Mouse (Mus musculus): ENCODE measurements around the gene Olfr859. TPM values are rescaled to one million over a fixed set of nuclear protein-coding genes. Genes with fewer than 3 reads are reported as not detected.
"Not testable (repeated sequence)": the region's sequence is repeated elsewhere in the genome, so short reads cannot be mapped to it uniquely, and the experiment has no call there.

The Olfr859 gene
- not detected in 2 replicates for polyA plus RNA-seq (2012; rRNA removed)

- 51% methylated on average over 1 of the region's 1 CpGs for WGBS
- not testable (repeated sequence) for DNase-seq; H3K4me1 ChIP-seq (ENCODE audit: control insufficient read depth, insufficient read depth, low read length); H3K4me3 ChIP-seq (replicated peaks; ENCODE audit: extremely low read depth, low read depth, low read length)
These were observed at the start of gene Olfr859 for GRCm38 (mm10) chr9:19804606-19805005. Gene Olfr859, plus strand, starts transcription at chr9:19804906.

GRCm38 (mm10) chr9:19769136-19769535 is 35.6 kb upstream of the Olfr859 start:
- H3K4me1 ChIP-seq (ENCODE audit: control insufficient read depth, insufficient read depth, low read length): no peaks in the 10 kb centered on the region
- H3K4me3 ChIP-seq (replicated peaks; ENCODE audit: extremely low read depth, low read depth, low read length): no peak overlapping the region
- WGBS: 84% methylated on average over 14 of the region's 14 CpGs
- no peak for TF ChIP-seq POLR2A (IDR thresholded peaks at IDR 0.05; ENCODE audit: borderline replicate concordance, extremely low read depth, low read depth, low read length)
- no peak for TF ChIP-seq CTCF (IDR thresholded peaks at IDR 0.05; ENCODE audit: insufficient read depth, low read length)
- DNase-seq: no peak

- no peak for DNase-seq
- Histone ChIP-seq H3K4me1 (ENCODE audit: control insufficient read depth, insufficient read depth, low read length) (no peaks in the 10 kb centered on the region), H3K4me3 (replicated peaks; ENCODE audit: extremely low read depth, low read depth, low read length) (no peak overlapping the region)
- WGBS: 91% methylated on average over 14 of the region's 14 CpGs
- TF ChIP-seq POLR2A (IDR thresholded peaks at IDR 0.05; ENCODE audit: borderline replicate concordance, extremely low read depth, low read depth, low read length): no peak
- no peak for TF ChIP-seq CTCF (IDR thresholded peaks at IDR 0.05; ENCODE audit: insufficient read depth, low read length)
These were observed 35.0 kb upstream of the Olfr859 start for GRCm38 (mm10) chr9:19769701-19770100.

GRCm38 (mm10) chr9:19779983-19780382 is 24.7 kb upstream of the Olfr859 start, which contains the start of gene Olfr58:
Gene Olfr58, plus strand, starts transcription at chr9:19780283.
- H3K4me3 ChIP-seq (replicated peaks; ENCODE audit: extremely low read depth, low read depth, low read length): no peak within 1 kb of the TSS

GRCm38 (mm10) chr9:19803000-19803399 is 1.7 kb upstream of the Olfr859 start:
- no peaks in the 10 kb centered on the region for H3K4me1 ChIP-seq (ENCODE audit: control insufficient read depth, insufficient read depth, low read length)

More at GRCm38 (mm10) chr9:19779983-19780382, 24.7 kb upstream of the Olfr859 start, which contains the start of gene Olfr58:
- no peak for TF ChIP-seq CTCF (IDR thresholded peaks at IDR 0.05; ENCODE audit: insufficient read depth, low read length)
- TF ChIP-seq POLR2A (IDR thresholded peaks at IDR 0.05; ENCODE audit: borderline replicate concordance, extremely low read depth, low read depth, low read length): no peak
- DNase-seq: no peak
- no peaks in the 10 kb centered on the region for H3K4me1 ChIP-seq (ENCODE audit: control insufficient read depth, insufficient read depth, low read length)

GRCm38 (mm10) chr9:19849647-19850046 is 44.9 kb downstream of the Olfr859 start, which contains the start of gene Olfr860:
Gene Olfr860, minus strand, starts transcription at chr9:19849747.
- DNase-seq: no peak
- Histone ChIP-seq H3K4me3 (replicated peaks; ENCODE audit: extremely low read depth, low read depth, low read length) (no peak within 1 kb of the TSS), H3K4me1 (ENCODE audit: control insufficient read depth, insufficient read depth, low read length) (no peaks in the 10 kb centered on the region)
- 91% methylated on average over 1 of the region's 1 CpGs for WGBS
- no peak for TF ChIP-seq CTCF (IDR thresholded peaks at IDR 0.05; ENCODE audit: insufficient read depth, low read length)
- TF ChIP-seq POLR2A (IDR thresholded peaks at IDR 0.05; ENCODE audit: borderline replicate concordance, extremely low read depth, low read depth, low read length): no peak

More at GRCm38 (mm10) chr9:19803000-19803399, 1.7 kb upstream of the Olfr859 start:
- DNase-seq: no peak
- no peak overlapping the region for H3K4me3 ChIP-seq (replicated peaks; ENCODE audit: extremely low read depth, low read depth, low read length)
- 60% methylated on average over 1 of the region's 1 CpGs for WGBS
- no peak for TF ChIP-seq CTCF (IDR thresholded peaks at IDR 0.05; ENCODE audit: insufficient read depth, low read length)
- no peak for TF ChIP-seq POLR2A (IDR thresholded peaks at IDR 0.05; ENCODE audit: borderline replicate concordance, extremely low read depth, low read depth, low read length)

Other genes starting within 250 kb of the Olfr859 start
- not detected in 2 replicates for gene Olfr854, start 237.5 kb upstream of the Olfr859 start, polyA plus RNA-seq (2012; rRNA removed)
- gene Olfr855, start 222.3 kb upstream of the Olfr859 start, polyA plus RNA-seq (2012; rRNA removed): not detected in 2 replicates
- 5.6 and 7.4 TPM in 2 replicates for gene Zfp317, start 182.8 kb upstream of the Olfr859 start, polyA plus RNA-seq (2012; rRNA removed)
- not detected in 2 replicates for gene Olfr857, start 95.5 kb upstream of the Olfr859 start, polyA plus RNA-seq (2012; rRNA removed)
- not detected in 2 replicates for gene Olfr58, start 24.6 kb upstream of the Olfr859 start, polyA plus RNA-seq (2012; rRNA removed)
- gene Olfr860, start 44.8 kb downstream of the Olfr859 start, polyA plus RNA-seq (2012; rRNA removed): not detected in 2 replicates
- gene Olfr862, start 83.1 kb downstream of the Olfr859 start, polyA plus RNA-seq (2012; rRNA removed): not detected in 2 replicates
- not detected in 2 replicates for gene Olfr77, start 112.0 kb downstream of the Olfr859 start, polyA plus RNA-seq (2012; rRNA removed)
- not detected in 2 replicates for gene Olfr866, start 223.1 kb downstream of the Olfr859 start, polyA plus RNA-seq (2012; rRNA removed)

All from lung, adult 2 months (tissue).